Comparison of ENCODE assay signal across 16 mouse cellular contexts in genomic region chr19:12473201-12473641, GRCm38 (mm10). TPM values are rescaled to one million over a fixed set of nuclear protein-coding genes. Genes with fewer than 3 reads are reported as not detected.
A peak's percentile ranks its signal among the peaks of the same experiment; 100 is the strongest.
DNase-seq lines count a peak whose midpoint lies in the region; ATAC-seq and TF ChIP-seq lines count a peak whose summit lies in the region.
"Had no signal": no experiment of that assay in that cellular context is flagged by ENCODE, and none has a peak within 500 bp of the region (broad histone marks: within the 10 kb centered on the region; RNA-seq: fewer than 3 reads in every experiment).

No protein-coding gene starts in this region.

- DNase-seq in 3T3-L1 (ENCODE audit: low read depth, low spot score) (peak; percentile 87), NIH3T3 (ENCODE audit: low read depth) (peak; percentile 59)
- DNase-seq in spleen, adult 12 weeks (ENCODE audit: low spot score) = no peak
- DNase-seq in spleen, postnatal 10 days (ENCODE audit: low spot score in 2 of 2) = no peak
- no peak for DNase-seq in hindbrain, postnatal 0 days (ENCODE audit: low spot score)
- DNase-seq: gastrocnemius, postnatal 14 days; heart, postnatal 14 days; kidney, adult 18-20 months had no signal

- 80% methylated on average over 4 of the region's 4 CpGs for WGBS in intestine, embryonic 16.5 days
- 73% methylated on average over 4 of the region's 4 CpGs for WGBS in intestine, embryonic 15.5 days
- WGBS in limb, embryonic 15.5 days = 41% methylated on average over 4 of the region's 4 CpGs
- 84% methylated on average over 4 of the region's 4 CpGs for WGBS in hindbrain, postnatal 0 days

- H3K4me3 ChIP-seq in intestine, embryonic 16.5 days (ENCODE audit: low read length) = no peak overlapping the region
- no peak overlapping the region for H3K4me3 ChIP-seq in intestine, embryonic 15.5 days (replicated peaks)
- H3K4me3 ChIP-seq in limb, embryonic 15.5 days = no peak overlapping the region
- no peak overlapping the region for H3K4me3 ChIP-seq in hindbrain, postnatal 0 days (ENCODE audit: low read length)

- H3K4me2 ChIP-seq in intestine, embryonic 16.5 days (ENCODE audit: low read depth, low read length) = no peak overlapping the region
- H3K4me2 ChIP-seq in intestine, embryonic 15.5 days (replicated peaks) = no peak overlapping the region
- no peak overlapping the region for H3K4me2 ChIP-seq in limb, embryonic 15.5 days
- H3K4me2 ChIP-seq in hindbrain, postnatal 0 days (ENCODE audit: low read depth, low read length) = no peak overlapping the region

- H3K4me1 ChIP-seq in intestine, embryonic 16.5 days (ENCODE audit: control insufficient read depth, insufficient read depth, low read length) = peaks cover 28% of the 10 kb centered on the region
- peaks cover 16% of the 10 kb centered on the region for H3K4me1 ChIP-seq in intestine, embryonic 15.5 days (replicated peaks)
- peaks cover 28% of the 10 kb centered on the region for H3K4me1 ChIP-seq in limb, embryonic 15.5 days
- no peaks in the 10 kb centered on the region for H3K4me1 ChIP-seq in hindbrain, postnatal 0 days (ENCODE audit: insufficient read depth, low read length)

- no peak for TF ChIP-seq CTCF in hindbrain, postnatal 0 days (IDR thresholded peaks at IDR 0.05; ENCODE audit: low read depth)

- no peaks in the 10 kb centered on the region for H3K27me3 ChIP-seq in intestine, embryonic 16.5 days (replicated peaks; ENCODE audit: control insufficient read depth, insufficient read depth, low read length)
- no peaks in the 10 kb centered on the region for H3K27me3 ChIP-seq in intestine, embryonic 15.5 days (replicated peaks)
- no peaks in the 10 kb centered on the region for H3K27me3 ChIP-seq in limb, embryonic 15.5 days
- no peaks in the 10 kb centered on the region for H3K27me3 ChIP-seq in hindbrain, postnatal 0 days (ENCODE audit: insufficient read depth, low read length)

- peaks cover 8% of the 10 kb centered on the region; the same call in 1 of the 2 replicates for H3K36me3 ChIP-seq in intestine, embryonic 16.5 days (ENCODE audit: control insufficient read depth, insufficient read depth, low read length)
- peaks cover 11% of the 10 kb centered on the region; the same call in 1 of the 2 replicates for H3K36me3 ChIP-seq in intestine, embryonic 15.5 days
- peaks cover 3% of the 10 kb centered on the region; the same call in 1 of the 2 replicates for H3K36me3 ChIP-seq in limb, embryonic 15.5 days
- peaks cover 28% of the 10 kb centered on the region; the same call in 1 of the 2 replicates for H3K36me3 ChIP-seq in hindbrain, postnatal 0 days (ENCODE audit: insufficient read depth, low read length)

- ATAC-seq in intestine, embryonic 16.5 days = no peak
- no peak for ATAC-seq in intestine, embryonic 15.5 days
- no peak for ATAC-seq in limb, embryonic 15.5 days (ENCODE audit: insufficient number of reproducible peaks, low FRiP score, low TSS enrichment, low read depth)
- ATAC-seq in hindbrain, postnatal 0 days = no peak

- no peak overlapping the region for H3K9ac ChIP-seq in intestine, embryonic 16.5 days (ENCODE audit: low read depth, low read length)
- no peak overlapping the region for H3K9ac ChIP-seq in intestine, embryonic 15.5 days
- no peak overlapping the region for H3K9ac ChIP-seq in limb, embryonic 15.5 days
- no peak overlapping the region for H3K9ac ChIP-seq in hindbrain, postnatal 0 days (replicated peaks; ENCODE audit: low read length)

- peak overlapping the region; percentile 60 for H3K27ac ChIP-seq in intestine, embryonic 16.5 days (ENCODE audit: low read length)
- no peak overlapping the region for H3K27ac ChIP-seq in intestine, embryonic 15.5 days
- H3K27ac ChIP-seq in limb, embryonic 15.5 days = peak overlapping the region; percentile 6
- H3K27ac ChIP-seq in hindbrain, postnatal 0 days = no peak overlapping the region

- H3K9me3 ChIP-seq in intestine, embryonic 16.5 days (ENCODE audit: control insufficient read depth, low read length) = no peaks in the 10 kb centered on the region
- H3K9me3 ChIP-seq in intestine, embryonic 15.5 days = no peaks in the 10 kb centered on the region
- no peaks in the 10 kb centered on the region for H3K9me3 ChIP-seq in limb, embryonic 15.5 days
- no peaks in the 10 kb centered on the region for H3K9me3 ChIP-seq in hindbrain, postnatal 0 days (ENCODE audit: low read length)

RNA-seq across cellular contexts. Expression of gene Mpeg1, which starts 12.6 kb away (rescaled TPM):
- polyA plus RNA-seq in intestine, embryonic 16.5 days (2015; fragmentation: Nextera tagmentation; extraction: Ambion mirVana) = 0.97 and 1.0 TPM in 2 replicates
- polyA plus RNA-seq in intestine, embryonic 15.5 days (2015; fragmentation: Nextera tagmentation; extraction: Ambion mirVana) = 0.88 and 0.98 TPM in 2 replicates
- 0.47 and 0.54 TPM in 2 replicates for polyA plus RNA-seq in limb, embryonic 15.5 days (2015; fragmentation: Nextera tagmentation; extraction: Ambion mirVana)
- total RNA-seq in hindbrain, postnatal 0 days (2014; rRNA removed) = 2.5 and 3.1 TPM in 2 replicates
- 1.0 and 1.2 TPM in 2 replicates for polyA plus RNA-seq in hindbrain, postnatal 0 days (2015; fragmentation: Nextera tagmentation; extraction: Ambion mirVana)

RNA-seq across cellular contexts. Expression of gene Dtx4, which starts 28.0 kb away (rescaled TPM):
- polyA plus RNA-seq in intestine, embryonic 16.5 days (2015; fragmentation: Nextera tagmentation; extraction: Ambion mirVana) = 9.9 and 11.1 TPM in 2 replicates
- 15.0 and 15.5 TPM in 2 replicates for polyA plus RNA-seq in intestine, embryonic 15.5 days (2015; fragmentation: Nextera tagmentation; extraction: Ambion mirVana)
- 7.7 and 8.0 TPM in 2 replicates for polyA plus RNA-seq in limb, embryonic 15.5 days (2015; fragmentation: Nextera tagmentation; extraction: Ambion mirVana)
- 54.7 and 55.6 TPM in 2 replicates for total RNA-seq in hindbrain, postnatal 0 days (2014; rRNA removed)
- polyA plus RNA-seq in hindbrain, postnatal 0 days (2015; fragmentation: Nextera tagmentation; extraction: Ambion mirVana) = 23.3 and 24.6 TPM in 2 replicates

RNA-seq across cellular contexts. Expression of gene Pfpl, which starts 45.5 kb away (rescaled TPM):
- polyA plus RNA-seq in intestine, embryonic 16.5 days (2015; fragmentation: Nextera tagmentation; extraction: Ambion mirVana) = not detected in 2 replicates
- not detected in 2 replicates for polyA plus RNA-seq in intestine, embryonic 15.5 days (2015; fragmentation: Nextera tagmentation; extraction: Ambion mirVana)
- polyA plus RNA-seq in limb, embryonic 15.5 days (2015; fragmentation: Nextera tagmentation; extraction: Ambion mirVana) = not detected in 2 replicates
- not detected in 2 replicates for total RNA-seq in hindbrain, postnatal 0 days (2014; rRNA removed)
- not detected in 2 replicates for polyA plus RNA-seq in hindbrain, postnatal 0 days (2015; fragmentation: Nextera tagmentation; extraction: Ambion mirVana)
- total RNA-seq: adrenal gland, adult 18-20 months; common myeloid progenitor, adult 5-6 weeks; gastrocnemius, postnatal 14 days; heart, postnatal 14 days; layer of hippocampus, adult 8-10 months; megakaryocyte progenitor cell, adult 5-6 weeks had no signal
- polyA plus RNA-seq: limb, embryonic 14.5 days had no signal

RNA-seq across cellular contexts. Expression of gene Olfr1441, which starts 56.0 kb away (rescaled TPM):
- not detected in 2 replicates for polyA plus RNA-seq in intestine, embryonic 16.5 days (2015; fragmentation: Nextera tagmentation; extraction: Ambion mirVana)
- polyA plus RNA-seq in intestine, embryonic 15.5 days (2015; fragmentation: Nextera tagmentation; extraction: Ambion mirVana) = not detected in 2 replicates
- not detected in 2 replicates for polyA plus RNA-seq in limb, embryonic 15.5 days (2015; fragmentation: Nextera tagmentation; extraction: Ambion mirVana)
- not detected in 2 replicates for total RNA-seq in hindbrain, postnatal 0 days (2014; rRNA removed)
- not detected in 2 replicates for polyA plus RNA-seq in hindbrain, postnatal 0 days (2015; fragmentation: Nextera tagmentation; extraction: Ambion mirVana)
- total RNA-seq: adrenal gland, adult 18-20 months; common myeloid progenitor, adult 5-6 weeks; gastrocnemius, postnatal 14 days; heart, postnatal 14 days; layer of hippocampus, adult 8-10 months; megakaryocyte progenitor cell, adult 5-6 weeks had no signal
- polyA plus RNA-seq: limb, embryonic 14.5 days had no signal

Comparison
In these comparisons a context has a peak if more than half of its experiments do, and no peak if none do; other contexts are left out.
1. H3K27ac ChIP-seq: peak in intestine, embryonic 16.5 days (single experiment) and limb, embryonic 15.5 days (single experiment); none in intestine, embryonic 15.5 days (single experiment) and hindbrain, postnatal 0 days (single experiment).
2. DNase-seq: peak in 3T3-L1 (single experiment) and NIH3T3 (single experiment); none in spleen, adult 12 weeks (single experiment), spleen, postnatal 10 days (0 of 2) and hindbrain, postnatal 0 days (single experiment).